Mouse (Mus musculus) lung, postnatal 0 days (tissue): ENCODE data around the gene Ephb2.

Source experiments
- CTCF ChIP-seq: IDR thresholded peaks from 2 replicates; pipeline ENCODE4 v1.5.1; 2016; ENCODE audit warnings: antibody characterized with exemption, mild to moderate bottlenecking
- EP300 ChIP-seq: IDR thresholded peaks from 2 replicates; pipeline ENCODE4 v1.6.1; 2016; ENCODE audit warnings: antibody characterized with exemption, mild to moderate bottlenecking, control low read depth

DNA sequence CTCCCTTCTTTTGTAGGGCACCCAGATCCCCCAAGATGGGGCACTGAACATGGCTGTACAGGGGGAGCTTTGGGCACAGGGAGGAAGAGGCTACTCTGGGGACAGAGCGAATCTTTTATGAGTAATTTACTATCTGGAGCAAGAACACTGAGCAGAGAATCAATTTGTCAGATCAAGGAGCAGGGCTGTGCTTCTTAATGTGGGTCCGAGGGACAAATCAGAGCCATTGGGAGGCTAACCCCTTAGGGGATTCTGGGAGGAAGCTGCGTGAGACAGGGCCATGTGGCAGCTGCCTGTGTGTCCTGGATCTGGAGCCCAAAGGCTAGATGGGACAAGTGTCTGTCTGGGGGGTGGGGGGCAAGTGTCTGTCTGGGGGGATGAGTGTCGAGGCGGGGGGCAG, 29.7 kb upstream of the Ephb2 start:
- TF ChIP-seq CTCF (no peak), EP300 (no peak)
